Mouse (Mus musculus): ENCODE measurements around the gene Sh2d1b1. TPM values are rescaled to one million over a fixed set of nuclear protein-coding genes. Genes with fewer than 3 reads are reported as not detected.
"Not testable (repeated sequence)": the region's sequence is repeated elsewhere in the genome, so short reads cannot be mapped to it uniquely, and the experiment has no call there.

Sh2d1b1 gene
- polyA plus RNA-seq (2015; fragmentation: Nextera tagmentation; extraction: Ambion mirVana) = 0.06 TPM in 1 of 2 replicates, not detected in the other

DNA sequence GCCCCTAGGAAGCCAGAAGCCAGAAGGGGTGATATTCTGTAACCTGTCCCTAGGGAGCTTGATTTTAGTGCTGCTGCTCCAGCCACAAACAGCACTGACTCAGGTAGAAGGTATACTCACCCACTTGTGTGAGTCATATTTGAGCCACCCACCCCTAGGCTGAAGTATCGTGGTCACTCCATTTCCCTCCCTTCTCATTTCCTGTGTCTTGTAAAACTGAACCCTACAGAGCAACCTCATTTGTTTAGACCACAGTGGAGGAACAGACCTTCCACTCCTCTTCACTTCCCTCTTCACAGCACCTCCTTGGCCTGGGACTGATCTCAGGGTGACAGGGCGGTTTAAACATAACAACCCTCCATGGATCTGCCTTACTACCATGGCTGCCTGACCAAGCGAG lies at the start of gene Sh2d1b1:
Gene Sh2d1b1 (plus strand): TSS at position 305 of the 400 bp plus-strand sequence.
- Histone ChIP-seq H3K9me3 (replicated peaks) (0 out of 2 replicates have a peak, but pooled peaks cover 6% of the 10 kb centered on the region), H3K27ac (no peak within 1 kb of the TSS), H3K4me2 (no peak within 1 kb of the TSS), H3K4me1 (no peaks in the 10 kb centered on the region), H3K36me3 (ENCODE audit: poor library complexity, severe bottlenecking) (no peaks in the 10 kb centered on the region), H3K9ac (no peak within 1 kb of the TSS), H3K27me3 (no peaks in the 10 kb centered on the region), H3K4me3 (no peak within 1 kb of the TSS)
- WGBS = 91% methylated on average over 3 of the region's 3 CpGs
- no peak for ATAC-seq

DNA sequence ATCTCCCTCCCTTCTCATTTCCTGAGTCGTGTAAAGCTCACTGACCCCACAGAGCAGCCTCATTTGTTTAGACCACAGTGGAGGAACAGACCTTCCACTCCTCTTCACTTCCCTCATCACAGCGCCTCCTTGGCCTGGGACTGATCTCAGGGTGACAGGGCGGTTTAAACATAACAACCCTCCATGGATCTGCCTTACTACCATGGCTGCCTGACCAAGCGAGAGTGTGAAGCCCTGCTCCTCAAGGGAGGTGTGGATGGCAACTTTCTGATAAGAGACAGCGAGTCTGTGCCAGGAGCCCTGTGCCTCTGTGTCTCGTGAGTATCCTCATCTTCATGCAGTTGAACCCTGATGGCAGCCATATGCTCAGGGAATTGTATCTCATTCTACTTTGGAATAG lies 44.4 kb upstream of the Sh2d1b1 start, which contains the start of gene Sh2d1b2:
Gene Sh2d1b2 (plus strand): TSS at position 62 of the 400 bp plus-strand sequence.
- not testable (repeated sequence) for ATAC-seq; H3K9ac ChIP-seq; H3K9me3 ChIP-seq (replicated peaks); H3K27me3 ChIP-seq; H3K36me3 ChIP-seq (ENCODE audit: poor library complexity, severe bottlenecking); H3K4me1 ChIP-seq; H3K4me2 ChIP-seq; H3K4me3 ChIP-seq; H3K27ac ChIP-seq
- 85% methylated on average over 6 of the region's 6 CpGs for WGBS

DNA sequence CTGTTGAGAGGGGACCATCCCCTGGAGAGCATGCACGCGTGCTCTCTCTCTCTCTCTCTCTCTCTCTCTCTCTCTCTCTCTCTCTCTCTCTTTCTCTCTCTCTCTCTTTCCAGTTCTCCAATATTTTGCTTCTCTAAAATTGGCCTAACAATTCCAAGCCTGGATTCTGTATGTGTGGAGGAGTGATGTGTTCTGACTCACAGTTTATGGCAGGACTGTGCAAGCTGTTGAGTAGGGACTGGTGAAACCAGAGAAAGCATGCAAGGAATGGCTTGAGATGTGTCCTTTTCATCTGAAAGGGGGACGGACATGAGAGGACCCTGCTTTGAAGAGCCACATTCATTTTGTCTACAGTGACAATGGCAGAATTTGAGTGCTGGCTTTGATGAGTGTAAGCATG lies 32.1 kb upstream of the Sh2d1b1 start:
- H3K27me3 ChIP-seq = peaks cover 18% of the 10 kb centered on the region
- H3K4me2 ChIP-seq = no peak overlapping the region
- no peak for ATAC-seq
- no peaks in the 10 kb centered on the region for H3K4me1 ChIP-seq
- H3K9me3 ChIP-seq (replicated peaks) = no peaks in the 10 kb centered on the region
- no peak overlapping the region for H3K9ac ChIP-seq
- no peaks in the 10 kb centered on the region for H3K36me3 ChIP-seq (ENCODE audit: poor library complexity, severe bottlenecking)
- no peak overlapping the region for H3K4me3 ChIP-seq
- 89% methylated on average over 3 of the region's 3 CpGs for whole genome bisulfite sequencing
- no peak overlapping the region for H3K27ac ChIP-seq

DNA sequence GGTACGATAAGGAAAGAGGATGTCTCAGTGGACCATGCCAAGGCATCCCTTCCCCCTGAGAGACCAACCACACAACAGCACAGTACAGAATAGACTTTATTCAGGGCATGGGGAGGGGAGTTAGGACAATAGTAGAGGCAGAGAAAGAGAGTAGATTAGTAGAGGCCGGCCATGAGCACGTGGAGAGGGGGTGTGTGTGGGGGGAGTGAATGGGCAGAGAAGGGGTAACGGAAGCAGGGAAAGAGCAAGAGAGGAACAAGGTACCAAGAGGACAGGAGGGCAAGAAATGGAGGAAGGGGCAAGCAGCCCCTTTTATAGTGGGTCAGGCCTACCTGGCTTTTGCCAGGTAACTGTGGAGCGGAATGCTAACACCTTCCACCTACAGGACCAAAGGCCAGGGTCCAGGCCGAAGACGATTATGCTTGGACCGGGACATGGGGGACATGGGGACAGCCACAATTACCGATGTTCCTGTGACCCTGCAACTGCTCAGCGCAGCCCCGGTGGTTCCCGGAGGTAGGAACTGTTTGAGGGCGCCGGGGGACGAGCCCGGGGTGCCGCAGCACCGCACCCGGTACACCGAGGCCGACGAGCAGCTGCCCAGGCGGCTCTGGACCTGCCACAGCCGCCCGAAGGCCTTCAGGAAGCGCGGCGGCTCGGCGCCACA lies 22.1 kb upstream of the Sh2d1b1 start:
- Histone ChIP-seq H3K36me3 (ENCODE audit: poor library complexity, severe bottlenecking) (no peaks in the 10 kb centered on the region), H3K9me3 (replicated peaks) (no peaks in the 10 kb centered on the region), H3K4me3 (peak overlapping the region; percentile 74), H3K27me3 (peaks cover 12% of the 10 kb centered on the region; the same call in 1 of the 2 replicates), H3K4me1 (0 out of 2 replicates have a peak, but pooled peaks cover 4% of the 10 kb centered on the region), H3K27ac (no peak overlapping the region), H3K4me2 (peak overlapping the region; percentile 83), H3K9ac (peak overlapping the region; percentile 84)
- ATAC-seq = peak; percentile 13; the same call in 1 of the 2 replicates
- 22% methylated on average over 30 of the region's 30 CpGs for WGBS

DNA sequence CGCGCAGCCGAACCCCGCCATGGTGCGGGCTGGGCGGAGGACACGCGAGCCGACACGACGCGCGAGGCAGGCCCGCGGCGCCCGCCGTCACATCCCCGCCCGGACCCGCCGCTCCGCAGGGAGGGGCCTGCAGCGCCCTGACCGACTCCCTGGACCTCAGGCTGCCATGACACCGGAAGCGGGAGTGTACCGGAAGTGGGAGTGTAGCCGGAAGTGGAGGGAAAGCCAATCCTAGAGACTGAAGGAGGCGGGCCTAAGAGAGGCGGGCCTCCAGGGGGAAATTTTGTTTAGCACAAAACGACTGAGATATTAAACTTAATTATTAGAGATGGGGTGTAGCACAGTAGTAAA lies 21.6 kb upstream of the Sh2d1b1 start:
- peak; percentile 100 for ATAC-seq
- no peaks in the 10 kb centered on the region for H3K9me3 ChIP-seq (replicated peaks)
- H3K4me1 ChIP-seq = 0 out of 2 replicates have a peak, but pooled peaks cover 4% of the 10 kb centered on the region
- peak overlapping the region; percentile 84 for H3K9ac ChIP-seq
- H3K4me2 ChIP-seq = peak overlapping the region; percentile 83
- WGBS = 8% methylated on average over 31 of the region's 32 CpGs
- peak overlapping the region; percentile 74 for H3K4me3 ChIP-seq
- no peaks in the 10 kb centered on the region for H3K36me3 ChIP-seq (ENCODE audit: poor library complexity, severe bottlenecking)
- peaks cover 12% of the 10 kb centered on the region; the same call in 1 of the 2 replicates for H3K27me3 ChIP-seq
- H3K27ac ChIP-seq = no peak overlapping the region

DNA sequence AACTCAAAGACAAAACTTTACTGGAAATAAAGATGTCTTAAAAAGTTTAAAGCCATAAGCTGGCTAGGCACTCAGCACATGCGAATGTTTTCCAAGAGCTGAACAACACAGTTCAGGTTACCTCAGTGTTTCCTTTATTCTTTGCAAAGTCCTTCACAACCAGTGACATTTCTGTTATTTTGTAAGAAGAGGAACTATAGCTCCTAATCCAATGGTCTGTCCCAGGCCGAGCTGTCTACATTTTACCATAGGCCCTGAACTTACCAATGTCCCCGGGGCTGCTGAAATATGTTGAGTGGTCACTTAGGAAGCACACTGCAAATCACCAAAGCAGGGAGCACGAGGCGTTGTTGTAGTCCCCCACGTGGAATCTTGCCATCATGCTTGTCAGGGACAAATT lies 6.8 kb upstream of the Sh2d1b1 start:
- Histone ChIP-seq H3K27me3 (no peaks in the 10 kb centered on the region), H3K4me3 (no peak overlapping the region), H3K4me2 (no peak overlapping the region), H3K9ac (no peak overlapping the region), H3K27ac (no peak overlapping the region), H3K4me1 (no peaks in the 10 kb centered on the region), H3K36me3 (ENCODE audit: poor library complexity, severe bottlenecking) (no peaks in the 10 kb centered on the region), H3K9me3 (replicated peaks) (peaks cover 2% of the 10 kb centered on the region; the same call in 1 of the 2 replicates)
- 82% methylated on average over 6 of the region's 6 CpGs for WGBS
- no peak for ATAC-seq

DNA sequence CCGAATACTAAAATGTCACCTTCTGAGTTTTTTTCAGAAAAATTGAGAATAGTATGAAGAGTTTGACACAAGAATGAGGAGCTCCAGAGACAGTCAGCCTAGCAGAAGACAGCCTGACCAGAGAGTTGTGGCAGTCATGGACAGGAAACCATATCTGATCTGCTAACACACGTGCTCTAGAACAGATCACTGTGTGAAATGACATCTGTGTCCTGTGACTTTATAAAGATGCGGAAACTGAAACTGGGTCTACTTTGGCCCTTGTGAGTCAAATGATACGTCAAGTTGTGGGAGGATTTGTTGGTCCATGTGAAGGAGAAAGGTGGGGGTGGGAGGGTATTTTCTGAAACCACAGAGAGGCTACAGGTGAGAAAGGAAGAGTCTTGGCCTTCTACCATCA lies 6.4 kb upstream of the Sh2d1b1 start:
- H3K9ac ChIP-seq = no peak overlapping the region
- no peak overlapping the region for H3K4me2 ChIP-seq
- H3K4me1 ChIP-seq = no peaks in the 10 kb centered on the region
- no peaks in the 10 kb centered on the region for H3K27me3 ChIP-seq
- ATAC-seq = no peak
- no peak overlapping the region for H3K27ac ChIP-seq
- no peaks in the 10 kb centered on the region for H3K36me3 ChIP-seq (ENCODE audit: poor library complexity, severe bottlenecking)
- H3K9me3 ChIP-seq (replicated peaks) = peaks cover 6% of the 10 kb centered on the region; the same call in 1 of the 2 replicates
- 87% methylated on average over 4 of the region's 4 CpGs for WGBS
- H3K4me3 ChIP-seq = no peak overlapping the region

DNA sequence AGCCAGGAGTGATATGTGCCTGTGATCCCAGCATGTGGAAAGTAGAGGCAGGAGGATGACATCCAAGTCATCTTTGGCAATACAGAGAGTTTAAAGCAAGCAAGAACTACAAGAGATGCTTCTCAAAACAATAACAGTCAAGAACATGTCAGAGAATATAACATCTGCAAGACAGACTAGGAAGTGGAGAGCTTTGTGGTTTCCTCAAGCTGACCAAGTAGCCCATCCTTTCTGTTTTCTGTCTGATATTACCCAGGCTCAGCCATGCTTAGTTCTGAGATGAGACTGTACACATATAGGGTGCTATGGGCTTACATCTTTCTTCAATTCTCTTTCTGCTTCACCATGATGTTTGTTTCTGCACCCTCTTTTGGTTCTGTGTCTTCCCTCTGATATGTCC lies 3.9 kb upstream of the Sh2d1b1 start:
- Histone ChIP-seq H3K36me3 (ENCODE audit: poor library complexity, severe bottlenecking) (no peaks in the 10 kb centered on the region), H3K27ac (no peak overlapping the region), H3K4me3 (no peak overlapping the region), H3K9ac (no peak overlapping the region), H3K4me1 (no peaks in the 10 kb centered on the region), H3K27me3 (no peaks in the 10 kb centered on the region), H3K9me3 (replicated peaks) (0 out of 2 replicates have a peak, but pooled peaks cover 6% of the 10 kb centered on the region), H3K4me2 (no peak overlapping the region)
- ATAC-seq = no peak

DNA sequence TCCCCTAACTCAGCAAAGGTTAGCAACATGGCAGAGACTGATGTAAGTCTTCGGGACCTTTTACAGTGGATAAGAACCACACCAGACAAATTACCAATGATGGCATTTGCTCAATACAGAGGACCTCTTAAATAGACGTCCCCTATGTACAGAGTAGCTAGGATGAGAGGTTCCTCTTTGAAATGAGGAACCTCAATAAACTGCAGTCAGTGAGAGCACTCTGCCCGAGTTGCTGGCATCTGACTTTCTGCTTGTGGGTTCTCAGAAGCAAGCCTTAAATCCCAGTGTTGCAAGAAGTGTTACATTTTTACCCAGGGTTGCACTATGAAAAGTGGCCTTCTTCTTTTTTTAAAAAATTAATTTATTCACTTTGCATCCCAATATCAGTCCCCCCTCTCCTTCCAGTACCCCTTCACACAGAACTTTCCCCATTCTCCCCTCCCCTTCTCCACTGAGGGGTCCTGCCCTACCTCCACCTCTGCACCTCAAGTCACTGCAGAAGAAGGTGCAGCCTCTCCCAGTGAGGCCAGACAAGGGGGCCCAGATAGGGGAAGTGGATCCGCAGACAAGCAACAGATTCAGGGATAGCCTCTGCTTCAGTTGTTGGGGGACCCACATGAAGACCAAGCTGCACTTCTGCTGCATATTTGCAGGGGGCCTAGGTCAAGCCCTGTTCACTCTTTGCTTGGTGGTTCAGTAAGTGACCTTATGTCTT lies 5.5 kb downstream of the Sh2d1b1 start:
- Histone ChIP-seq H3K4me3 (no peak overlapping the region), H3K27ac (no peak overlapping the region), H3K9ac (no peak overlapping the region), H3K27me3 (no peaks in the 10 kb centered on the region), H3K36me3 (ENCODE audit: poor library complexity, severe bottlenecking) (no peaks in the 10 kb centered on the region), H3K9me3 (replicated peaks) (no peaks in the 10 kb centered on the region), H3K4me1 (no peaks in the 10 kb centered on the region), H3K4me2 (no peak overlapping the region)
- no peak for ATAC-seq
- WGBS = 79% methylated on average over 4 of the region's 4 CpGs

DNA sequence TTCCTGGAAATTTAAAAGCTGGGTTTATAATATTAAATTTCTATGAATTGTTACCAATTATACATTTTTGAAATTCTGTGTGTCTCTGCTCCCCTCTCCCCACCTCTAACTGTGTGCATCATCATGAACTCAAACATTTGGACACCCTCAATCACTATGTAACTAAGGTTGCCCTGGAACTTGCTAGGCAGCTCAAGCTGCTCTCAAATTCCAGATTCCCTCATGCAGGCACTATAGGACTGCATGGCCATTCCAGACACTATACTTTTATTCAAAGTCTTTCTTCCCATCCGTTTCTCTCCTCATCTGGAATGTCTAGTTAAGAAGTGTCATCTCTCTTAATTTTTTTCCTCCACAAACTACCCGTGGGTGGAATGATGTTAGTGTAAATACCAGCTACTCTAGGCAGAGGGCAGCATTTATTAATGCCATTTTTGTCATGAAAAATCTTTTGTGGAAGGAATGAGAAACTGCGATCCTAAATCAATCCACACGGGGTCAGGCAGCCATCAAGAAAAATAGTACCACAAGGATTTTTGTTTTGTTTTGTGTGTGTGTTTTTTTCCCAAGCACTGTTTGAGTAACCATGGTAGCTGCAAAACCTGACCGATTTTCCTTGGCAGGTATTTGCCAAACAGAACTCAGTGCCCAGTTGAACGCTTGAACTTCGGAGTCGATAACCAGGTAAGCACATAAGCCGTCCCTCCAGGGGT lies 15.3 kb downstream of the Sh2d1b1 start:
- H3K4me2 ChIP-seq = peak overlapping the region; percentile 30; the same call in 1 of the 2 replicates
- H3K4me3 ChIP-seq = no peak overlapping the region
- H3K4me1 ChIP-seq = no peaks in the 10 kb centered on the region
- H3K27ac ChIP-seq = no peak overlapping the region
- 0 out of 2 replicates have a peak, but pooled peaks cover 3% of the 10 kb centered on the region for H3K9me3 ChIP-seq (replicated peaks)
- no peaks in the 10 kb centered on the region for H3K36me3 ChIP-seq (ENCODE audit: poor library complexity, severe bottlenecking)
- 35% methylated on average over 9 of the region's 9 CpGs for WGBS
- ATAC-seq = peak; percentile 79
- no peaks in the 10 kb centered on the region for H3K27me3 ChIP-seq
- H3K9ac ChIP-seq = 0 out of 2 replicates have a peak overlapping the region, but pooled peaks have one; percentile 9

DNA sequence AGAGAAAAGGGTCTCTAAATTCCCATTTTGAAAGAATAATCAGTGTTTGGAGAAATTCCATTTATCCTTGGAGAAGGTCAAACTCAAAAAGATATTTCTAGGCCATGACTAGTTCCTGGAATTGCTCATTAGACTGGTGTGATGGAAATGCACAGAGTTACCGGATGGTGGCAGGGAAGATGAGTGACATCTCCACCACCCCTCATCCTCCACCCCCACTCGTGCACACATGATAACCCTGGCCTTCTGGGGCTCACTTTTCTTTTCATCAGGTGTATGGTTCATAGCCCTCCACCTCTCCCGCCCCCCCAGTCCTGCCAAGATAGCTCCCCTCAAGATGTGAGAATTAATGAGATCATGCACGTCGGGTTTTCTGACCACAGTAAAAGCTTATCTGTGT lies 16.1 kb downstream of the Sh2d1b1 start:
- no peak overlapping the region for H3K4me2 ChIP-seq
- ATAC-seq = peak; percentile 52; the same call in 1 of the 2 replicates
- WGBS = 74% methylated on average over 5 of the region's 5 CpGs
- H3K9me3 ChIP-seq (replicated peaks) = 0 out of 2 replicates have a peak, but pooled peaks cover 3% of the 10 kb centered on the region
- no peak overlapping the region for H3K27ac ChIP-seq
- H3K36me3 ChIP-seq (ENCODE audit: poor library complexity, severe bottlenecking) = no peaks in the 10 kb centered on the region
- H3K27me3 ChIP-seq = no peaks in the 10 kb centered on the region
- H3K4me1 ChIP-seq = no peaks in the 10 kb centered on the region
- no peak overlapping the region for H3K4me3 ChIP-seq
- H3K9ac ChIP-seq = no peak overlapping the region
